Mouse (Mus musculus) liver, embryonic 16.5 days (tissue): ENCODE measurements around the gene Golm1. TPM values are rescaled to one million over a fixed set of nuclear protein-coding genes. Genes with fewer than 3 reads are reported as not detected.

Source experiments
- ATAC-seq: fragments of 200-750 bp; cut with Nextera tagmentation; 2 replicates; pipeline ENCODE4 v1.8.0; 2017; ENCODE audit warnings: low read depth, mild to moderate bottlenecking, moderate number of reproducible peaks, moderate library complexity
- H3K27ac ChIP-seq: fragments of 300-500 bp; sonication (generic); 2 replicates; pipeline ENCODE4 v1.5.1; 2014; ENCODE audit warnings: mild to moderate bottlenecking, low read length
- H3K27me3 ChIP-seq: fragments of 300-500 bp; sonication (generic); 2 replicates; pipeline ENCODE4 v1.6.1; 2014; ENCODE audit warnings: low read depth, low read length, mixed read lengths; ENCODE audit not compliant: control insufficient read depth, insufficient read depth
- H3K36me3 ChIP-seq: fragments of 300-500 bp; sonication (generic); 2 replicates; pipeline ENCODE4 v1.6.1; 2014; ENCODE audit warnings: mild to moderate bottlenecking; ENCODE audit not compliant: control insufficient read depth, insufficient read depth
- H3K4me1 ChIP-seq: fragments of 300-500 bp; sonication (generic); 2 replicates; pipeline ENCODE4 v1.6.1; 2014; ENCODE audit warnings: low read depth, low read length, mixed read lengths; ENCODE audit not compliant: control insufficient read depth
- H3K4me2 ChIP-seq: fragments of 300-500 bp; sonication (generic); 2 replicates; pipeline ENCODE4 v1.6.1; 2014; ENCODE audit warnings: low read depth, low read length, mixed read lengths
- H3K4me3 ChIP-seq: fragments of 300-500 bp; sonication (generic); 2 replicates; pipeline ENCODE4 v1.5.1; 2014; ENCODE audit warnings: low read depth, mild to moderate bottlenecking, low read length
- H3K9ac ChIP-seq: fragments of 300-500 bp; sonication (generic); 2 replicates; pipeline ENCODE4 v1.6.1; 2014; ENCODE audit warnings: low read depth, low read length
- H3K9me3 ChIP-seq: fragments of 300-500 bp; sonication (generic); replicated peaks from 2 replicates; pipeline ENCODE4 v1.6.1; 2016; ENCODE audit warnings: low read length; ENCODE audit not compliant: control insufficient read depth
- WGBS: fragments of 180-500 bp; shearing (Covaris S2); extraction: QIAGEN DNeasy Blood & Tissue Kit; methylation state at CpG from one replicate; pipeline ENCODE4 v1.1.7; 2014; ENCODE audit not compliant: insufficient replicate concordance; 5-methylcytosine and 5-hydroxymethylcytosine counted together
- polyA plus RNA-seq: library from polyadenylated mRNA; unstranded; fragments of >200 nt; fragmentation: Nextera tagmentation; extraction: Ambion mirVana; gene quantifications from 2 replicates; pipeline ENCODE4 v1.2.1, GENCODE M21; 2015

The Golm1 gene
- polyA plus RNA-seq, 1 experiment from 2014 or later: 36.8 TPM

DNA sequence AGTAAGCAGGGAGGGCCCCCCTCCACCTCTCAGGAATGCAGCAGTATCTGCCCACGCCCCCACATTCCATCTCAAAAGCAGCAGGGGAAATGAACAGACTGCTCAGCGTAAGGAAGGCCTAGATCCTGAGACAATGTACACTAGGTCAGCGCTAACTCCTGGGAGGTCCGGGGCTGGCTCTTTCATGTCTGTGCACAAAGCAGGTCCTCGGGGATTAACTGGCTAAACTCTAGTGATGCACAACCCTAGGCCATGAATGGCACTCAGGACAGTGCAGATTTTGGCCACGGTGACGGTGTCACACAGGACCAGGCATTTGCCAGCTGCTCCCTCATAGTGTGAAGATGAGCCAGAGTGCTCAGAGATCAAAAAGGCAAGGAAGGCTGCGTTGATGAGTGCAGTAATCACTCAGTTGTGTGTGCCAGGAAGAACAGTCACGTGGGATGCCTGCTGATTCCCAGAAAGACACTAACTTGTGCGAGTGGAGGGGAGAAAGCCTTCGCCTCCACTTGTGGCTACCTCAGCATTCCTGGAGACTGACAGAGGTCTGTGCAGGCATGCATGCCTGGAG, 28.9 kb downstream of the Golm1 start:
- Histone ChIP-seq H3K4me1 (peaks cover 23% of the 10 kb centered on the region), H3K9me3 (no peaks in the 10 kb centered on the region), H3K4me2 (no peak overlapping the region), H3K36me3 (peaks cover 34% of the 10 kb centered on the region), H3K9ac (no peak overlapping the region), H3K27ac (no peak overlapping the region), H3K4me3 (no peak overlapping the region), H3K27me3 (no peaks in the 10 kb centered on the region)
- WGBS: 79% methylated on average over 11 of the region's 11 CpGs
- no peak for ATAC-seq

DNA sequence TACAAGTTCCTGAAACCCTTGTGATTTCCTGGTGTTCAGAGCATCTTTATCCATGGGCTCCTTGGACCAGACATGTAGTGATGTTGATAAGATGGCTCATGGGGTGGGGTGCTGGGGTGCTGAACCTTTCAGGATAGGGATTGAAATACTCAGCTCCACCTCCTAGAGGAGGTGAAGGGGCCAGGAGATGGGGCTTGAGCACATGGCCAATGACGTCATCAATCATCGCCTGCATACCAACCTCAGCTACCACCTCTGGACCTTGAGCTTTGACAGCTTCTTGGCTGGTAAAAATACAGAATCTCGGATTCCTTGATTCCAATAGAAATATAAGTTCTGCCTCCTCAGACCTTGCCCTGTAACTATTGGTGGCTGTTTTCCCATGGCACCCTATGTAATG, 30.1 kb downstream of the Golm1 start:
- 75% methylated on average over 3 of the region's 3 CpGs for WGBS

DNA sequence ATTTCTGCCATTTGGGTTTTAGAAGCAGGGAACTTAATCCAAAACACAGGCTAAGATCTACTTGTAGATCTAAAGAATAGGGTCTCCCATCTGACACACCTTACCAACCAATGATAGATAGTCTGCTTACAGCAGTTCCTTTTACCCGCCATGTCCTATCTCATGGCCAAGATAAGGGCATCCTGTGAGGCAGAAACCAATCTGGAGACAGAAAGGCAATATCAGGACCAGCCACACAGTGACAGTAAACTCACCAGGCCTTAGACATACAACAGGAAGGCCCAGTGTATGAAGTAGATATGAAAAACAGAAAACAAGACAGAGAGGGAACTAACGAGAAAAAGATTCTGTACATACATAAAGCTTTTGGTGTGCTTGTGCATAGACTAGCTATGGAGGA, 32.8 kb downstream of the Golm1 start:
- Histone ChIP-seq H3K4me1 (peaks cover 48% of the 10 kb centered on the region), H3K4me3 (no peak overlapping the region), H3K27me3 (no peaks in the 10 kb centered on the region), H3K36me3 (peaks cover 16% of the 10 kb centered on the region), H3K4me2 (peak overlapping the region; percentile 39), H3K9ac (no peak overlapping the region), H3K9me3 (no peaks in the 10 kb centered on the region), H3K27ac (peak overlapping the region; percentile 88)
- peak; percentile 94 for ATAC-seq
- WGBS: 22% methylated on average over 2 of the region's 2 CpGs

More for the DNA sequence above, 30.1 kb downstream of the Golm1 start:
- peaks cover 36% of the 10 kb centered on the region for H3K36me3 ChIP-seq
- no peak overlapping the region for H3K9ac ChIP-seq
- H3K27me3 ChIP-seq: no peaks in the 10 kb centered on the region
- H3K4me3 ChIP-seq: no peak overlapping the region
- H3K9me3 ChIP-seq: no peaks in the 10 kb centered on the region
- peaks cover 33% of the 10 kb centered on the region for H3K4me1 ChIP-seq
- ATAC-seq: no peak
- no peak overlapping the region for H3K4me2 ChIP-seq
- H3K27ac ChIP-seq: no peak overlapping the region

DNA sequence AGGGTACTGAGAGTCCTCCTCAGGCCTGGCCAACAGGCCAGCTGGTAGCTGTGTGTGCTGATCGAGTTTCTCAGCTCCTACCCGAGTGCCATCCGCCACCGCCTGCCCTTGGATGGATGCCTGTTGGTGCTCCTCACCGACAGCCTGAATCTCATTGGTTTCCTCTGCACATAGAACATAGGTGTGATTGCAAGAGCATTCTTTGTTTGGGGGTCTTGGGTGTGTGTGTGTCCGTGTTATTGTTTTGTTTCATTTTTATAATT, 35.5 kb downstream of the Golm1 start:
- no peaks in the 10 kb centered on the region for H3K9me3 ChIP-seq
- no peaks in the 10 kb centered on the region for H3K27me3 ChIP-seq
- ATAC-seq: no peak
- WGBS: 81% methylated on average over 6 of the region's 6 CpGs
- no peak overlapping the region for H3K4me3 ChIP-seq
- peaks cover 40% of the 10 kb centered on the region for H3K4me1 ChIP-seq
- no peak overlapping the region for H3K9ac ChIP-seq
- peaks cover 34% of the 10 kb centered on the region for H3K36me3 ChIP-seq
- peak overlapping the region; percentile 68; the same call in 1 of the 2 replicates for H3K27ac ChIP-seq
- no peak overlapping the region for H3K4me2 ChIP-seq

GRCm38 (mm10) chr13:59639368-59640177, 36.0 kb downstream of the Golm1 start:
- Histone ChIP-seq H3K9ac (peak overlapping the region; percentile 19; the same call in 1 of the 2 replicates), H3K4me3 (no peak overlapping the region), H3K36me3 (peaks cover 34% of the 10 kb centered on the region), H3K27ac (peak overlapping the region; percentile 68; the same call in 1 of the 2 replicates), H3K9me3 (no peaks in the 10 kb centered on the region), H3K27me3 (no peaks in the 10 kb centered on the region), H3K4me1 (peaks cover 38% of the 10 kb centered on the region), H3K4me2 (peak overlapping the region; percentile 15; the same call in 1 of the 2 replicates)
- WGBS: 65% methylated on average over 16 of the region's 16 CpGs
- peak; percentile 58 for ATAC-seq

GRCm38 (mm10) chr13:59637800-59638199, 37.8 kb downstream of the Golm1 start:
- H3K4me3 ChIP-seq: no peak overlapping the region
- WGBS: 93% methylated on average over 7 of the region's 7 CpGs
- H3K4me2 ChIP-seq: no peak overlapping the region
- ATAC-seq: no peak
- peaks cover 44% of the 10 kb centered on the region for H3K36me3 ChIP-seq
- no peak overlapping the region for H3K27ac ChIP-seq
- H3K9ac ChIP-seq: no peak overlapping the region
- H3K27me3 ChIP-seq: no peaks in the 10 kb centered on the region
- peaks cover 33% of the 10 kb centered on the region for H3K4me1 ChIP-seq
- H3K9me3 ChIP-seq: no peaks in the 10 kb centered on the region

DNA sequence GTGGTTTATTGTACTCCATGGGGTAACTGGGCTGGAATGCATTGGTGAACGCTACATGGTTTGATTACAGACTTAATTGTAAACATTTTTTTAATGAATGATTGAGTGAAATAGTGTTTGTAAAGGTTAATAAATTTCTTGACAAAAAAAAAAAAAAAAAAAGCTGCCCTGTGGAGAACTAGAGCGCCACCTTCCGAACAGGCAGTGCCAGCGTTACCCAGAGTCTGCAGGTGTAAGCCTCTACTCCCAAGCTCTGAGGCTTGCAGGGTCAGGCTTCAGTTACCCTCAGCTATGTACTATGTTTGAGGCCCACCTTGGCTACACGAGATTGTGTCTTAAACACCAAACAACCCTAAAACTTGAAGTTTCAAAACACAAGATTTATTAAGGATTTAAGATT, 41.0 kb downstream of the Golm1 start:
- Histone ChIP-seq H3K36me3 (peaks cover 47% of the 10 kb centered on the region), H3K4me3 (no peak overlapping the region), H3K9ac (no peak overlapping the region), H3K9me3 (no peaks in the 10 kb centered on the region), H3K4me1 (peaks cover 8% of the 10 kb centered on the region), H3K4me2 (no peak overlapping the region), H3K27ac (no peak overlapping the region), H3K27me3 (no peaks in the 10 kb centered on the region)
- no peak for ATAC-seq
- 66% methylated on average over 5 of the region's 5 CpGs for WGBS

DNA sequence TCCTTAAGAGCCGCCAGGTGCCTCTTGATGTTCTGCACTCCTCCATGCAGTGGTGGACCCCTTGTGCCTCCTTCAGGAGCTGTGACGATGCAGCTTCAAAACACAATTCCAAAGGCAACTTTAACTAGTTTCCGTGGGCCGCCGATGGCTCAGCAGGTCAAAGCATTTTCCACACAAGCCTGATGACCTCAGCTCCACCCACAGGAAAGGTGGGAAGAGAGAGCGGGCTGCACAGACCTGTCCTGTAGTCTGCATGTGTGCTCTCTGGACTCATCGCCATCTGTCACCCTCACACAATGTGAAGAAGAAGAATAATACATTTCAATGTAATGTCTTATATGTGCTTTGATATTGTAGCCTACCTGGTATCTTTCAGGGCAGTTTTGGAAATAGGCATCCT, 48.9 kb downstream of the Golm1 start:
- no peak overlapping the region for H3K4me3 ChIP-seq
- H3K27me3 ChIP-seq: no peaks in the 10 kb centered on the region
- WGBS: 83% methylated on average over 7 of the region's 7 CpGs
- H3K9me3 ChIP-seq: no peaks in the 10 kb centered on the region
- H3K27ac ChIP-seq: no peak overlapping the region
- ATAC-seq: no peak
- no peaks in the 10 kb centered on the region for H3K4me1 ChIP-seq
- H3K36me3 ChIP-seq: peaks cover 23% of the 10 kb centered on the region
- no peak overlapping the region for H3K9ac ChIP-seq
- no peak overlapping the region for H3K4me2 ChIP-seq

DNA sequence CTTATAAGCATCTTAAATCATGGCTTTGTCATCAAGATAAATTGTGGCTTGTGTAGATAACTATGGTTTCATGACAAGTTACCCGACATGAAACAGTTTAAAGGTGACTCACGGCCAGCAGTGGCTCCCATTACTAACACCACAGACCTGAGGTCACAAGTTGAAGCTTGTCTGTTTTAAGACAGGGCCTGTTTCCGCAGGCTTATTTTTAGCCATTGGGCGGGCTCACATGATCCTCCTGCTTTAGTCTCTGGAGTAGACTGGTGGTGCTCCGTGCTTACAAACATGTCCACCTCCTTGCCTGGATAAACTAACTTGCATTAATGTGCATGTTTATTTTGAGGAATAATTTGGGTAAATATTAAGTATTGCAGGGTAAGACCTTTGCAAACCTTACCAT, 50.7 kb downstream of the Golm1 start:
- H3K4me2 ChIP-seq: no peak overlapping the region
- WGBS: 71% methylated on average over 5 of the region's 5 CpGs

More for the DNA sequence above, 50.7 kb downstream of the Golm1 start:
- Histone ChIP-seq H3K9ac (no peak overlapping the region), H3K4me3 (no peak overlapping the region), H3K36me3 (peaks cover 21% of the 10 kb centered on the region), H3K27me3 (no peaks in the 10 kb centered on the region), H3K4me1 (no peaks in the 10 kb centered on the region; the same call in 1 of the 2 replicates), H3K9me3 (no peaks in the 10 kb centered on the region), H3K27ac (no peak overlapping the region)
- ATAC-seq: no peak
